Mouse (Mus musculus) testis, adult 2 months (tissue): ENCODE results near the gene Psmd11.

Source experiments
- CTCF ChIP-seq: fragments of 200-500 bp; IDR thresholded peaks from 2 replicates; pipeline ENCODE4 v1.5.1; 2012; ENCODE audit warnings: low read depth, mild to moderate bottlenecking, inconsistent platforms, low read length, moderate library complexity; ENCODE audit not compliant: control insufficient read depth, insufficient read depth, insufficient replicate concordance
- POLR2A ChIP-seq: fragments of 200-500 bp; IDR thresholded peaks from 2 replicates; pipeline ENCODE4 v1.6.1; 2012; ENCODE audit warnings: low read depth, mild to moderate bottlenecking, inconsistent platforms, low read length, moderate library complexity; ENCODE audit not compliant: control insufficient read depth

DNA sequence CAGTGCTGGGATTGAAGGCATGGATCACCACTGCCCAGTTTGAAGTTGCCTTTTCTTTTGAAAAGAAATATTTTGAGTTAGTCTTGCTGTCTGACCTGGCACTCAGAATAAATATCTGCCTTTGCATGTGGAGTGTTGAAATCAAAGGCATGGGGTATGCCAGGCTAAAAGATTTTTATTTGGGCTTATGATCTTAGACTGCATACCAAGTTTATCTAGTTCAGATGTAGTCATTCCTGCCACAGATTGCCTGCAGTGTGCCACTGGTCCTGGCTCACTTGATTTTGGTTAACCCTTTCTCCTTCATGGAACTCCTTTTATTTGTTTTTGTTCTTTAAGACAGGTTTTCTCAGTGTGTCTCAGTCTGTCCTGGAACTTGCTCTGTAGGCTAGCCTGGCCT is 44.0 kb upstream of the Psmd11 start:
- TF ChIP-seq CTCF (no peak), POLR2A (no peak)
